Mouse (Mus musculus): ENCODE results near the gene Tgfb2. TPM values are rescaled to one million over a fixed set of nuclear protein-coding genes. Genes with fewer than 3 reads are reported as not detected.

Tgfb2 gene
- total and polyA plus RNA-seq, 3 experiments = 0.12 to 0.19 TPM; not detected in 1

- no peak overlapping the region for H3K4me3 ChIP-seq (ENCODE audit: control insufficient read depth in 1 of 2, insufficient read depth in 1 of 2, low read depth in 2 of 2, low read length in 2 of 2)
- no peaks in the 10 kb centered on the region for H3K79me2 ChIP-seq (ENCODE audit: control insufficient read depth, insufficient read depth, low read length, poor library complexity)
- no peak for TF ChIP-seq ZMIZ1 (IDR thresholded peaks at IDR 0.05; ENCODE audit: low read depth, low read length)
- no peak for TF ChIP-seq USF1 (IDR thresholded peaks at IDR 0.05; ENCODE audit: low read depth, low read length)
- TF ChIP-seq CHD1 (IDR thresholded peaks at IDR 0.05; ENCODE audit: low read depth, low read length) = no peak
- no peak for TF ChIP-seq ZKSCAN1 (IDR thresholded peaks at IDR 0.05; ENCODE audit: low read depth, low read length)
- no peak for TF ChIP-seq TAL1 (IDR thresholded peaks at IDR 0.05; ENCODE audit: low read length)
- no peak for TF ChIP-seq MAZ (IDR thresholded peaks at IDR 0.05; ENCODE audit: low read depth, low read length)
- TF ChIP-seq TBP (IDR thresholded peaks at IDR 0.05; ENCODE audit: low read depth, low read length) = no peak
- TF ChIP-seq TCF12 (IDR thresholded peaks at IDR 0.05; ENCODE audit: low read depth, low read length) = no peak
- TF ChIP-seq EP300 (IDR thresholded peaks at IDR 0.05; ENCODE audit: low read depth in 1 of 2, low read length in 2 of 2) = no peak
- no peak for TF ChIP-seq JUND (IDR thresholded peaks at IDR 0.05; ENCODE audit: low read depth, low read length)
- no peaks in the 10 kb centered on the region for H3K36me3 ChIP-seq (ENCODE audit: control insufficient read depth in 1 of 2, insufficient read depth in 2 of 2, low read length in 2 of 2)
- H3K27me3 ChIP-seq (ENCODE audit: control insufficient read depth in 1 of 2, insufficient read depth in 2 of 2, low read length in 2 of 2) = no peaks in the 10 kb centered on the region
- no peaks in the 10 kb centered on the region for H3K9me3 ChIP-seq (replicated peaks; ENCODE audit: insufficient read depth, low read length)
- no peak overlapping the region for H3K9ac ChIP-seq (ENCODE audit: control insufficient read depth, low read depth, low read length, poor library complexity, severe bottlenecking)
- no peaks in the 10 kb centered on the region for H3K4me1 ChIP-seq (ENCODE audit: control insufficient read depth in 1 of 2, insufficient read depth in 2 of 2, low read length in 2 of 2)
- no peak for DNase-seq (ENCODE audit: low read depth, low spot score)
- no peak overlapping the region for H3K27ac ChIP-seq (ENCODE audit: control insufficient read depth, low read depth, low read length)
These were observed 430 bp downstream of the Tgfb2 start for GRCm38 (mm10) chr1:186705203-186705914.

GRCm38 (mm10) chr1:186703980-186704701 lies 1.6 kb downstream of the Tgfb2 start:
- Histone ChIP-seq H3K27ac (ENCODE audit: control insufficient read depth, low read depth, low read length) (no peak overlapping the region), H3K79me2 (ENCODE audit: control insufficient read depth, insufficient read depth, low read length, poor library complexity) (no peaks in the 10 kb centered on the region), H3K4me1 (ENCODE audit: control insufficient read depth in 1 of 2, insufficient read depth in 2 of 2, low read length in 2 of 2) (no peaks in the 10 kb centered on the region), H3K9ac (ENCODE audit: control insufficient read depth, low read depth, low read length, poor library complexity, severe bottlenecking) (no peak overlapping the region), H3K4me3 (ENCODE audit: control insufficient read depth in 1 of 2, insufficient read depth in 1 of 2, low read depth in 2 of 2, low read length in 2 of 2) (no peak overlapping the region), H3K27me3 (ENCODE audit: control insufficient read depth in 1 of 2, insufficient read depth in 2 of 2, low read length in 2 of 2) (no peaks in the 10 kb centered on the region), H3K36me3 (ENCODE audit: control insufficient read depth in 1 of 2, insufficient read depth in 2 of 2, low read length in 2 of 2) (no peaks in the 10 kb centered on the region), H3K9me3 (replicated peaks; ENCODE audit: insufficient read depth, low read length) (no peaks in the 10 kb centered on the region)
- TF ChIP-seq SMC3 (IDR thresholded peaks at IDR 0.05; ENCODE audit: low read depth, low read length) (no peak), ZMIZ1 (IDR thresholded peaks at IDR 0.05; ENCODE audit: low read depth, low read length) (no peak), SIN3A (IDR thresholded peaks at IDR 0.05; ENCODE audit: low read length) (no peak)
- no peak for DNase-seq (ENCODE audit: low read depth, low spot score)

Data from MEL (cell line).